Mouse (Mus musculus) hindbrain, embryonic 12.5 days (tissue): ENCODE results near the gene Pole. TPM values are rescaled to one million over a fixed set of nuclear protein-coding genes. Genes with fewer than 3 reads are reported as not detected.

Experiments
- ATAC-seq: fragments of 200-750 bp; cut with Nextera tagmentation; 2 replicates; pipeline ENCODE4 v1.8.0; 2017; ENCODE audit warnings: moderate TSS enrichment; ENCODE audit not compliant: low FRiP score
- H3K27ac ChIP-seq: fragments of 300-500 bp; sonication (generic); 2 replicates; pipeline ENCODE4 v1.5.1; 2016; ENCODE audit warnings: mild to moderate bottlenecking
- H3K27me3 ChIP-seq: fragments of 300-500 bp; sonication (generic); 2 replicates; pipeline ENCODE4 v1.6.1; 2016; ENCODE audit warnings: mild to moderate bottlenecking
- H3K36me3 ChIP-seq: fragments of 300-500 bp; sonication (generic); 2 replicates; pipeline ENCODE4 v1.6.1; 2016; ENCODE audit warnings: mild to moderate bottlenecking
- H3K4me1 ChIP-seq: fragments of 300-500 bp; sonication (generic); 2 replicates; pipeline ENCODE4 v1.6.1; 2016
- H3K4me2 ChIP-seq: fragments of 300-500 bp; sonication (generic); replicated peaks from 2 replicates; pipeline ENCODE4 v1.6.1; 2016; ENCODE audit warnings: mild to moderate bottlenecking
- H3K4me3 ChIP-seq: fragments of 300-500 bp; sonication (generic); 2 replicates; pipeline ENCODE4 v1.5.1; 2016; ENCODE audit warnings: mild to moderate bottlenecking
- H3K9ac ChIP-seq: fragments of 300-500 bp; sonication (generic); 2 replicates; pipeline ENCODE4 v1.6.1; 2016; ENCODE audit warnings: mild to moderate bottlenecking, moderate library complexity
- H3K9me3 ChIP-seq: fragments of 300-500 bp; sonication (generic); replicated peaks from 2 replicates; pipeline ENCODE4 v1.6.1; 2016; ENCODE audit warnings: mild to moderate bottlenecking
- WGBS: fragments of 180-500 bp; shearing (Covaris S2); methylation state at CpG from one replicate; pipeline ENCODE4 v1.1.7; 2016; 5-methylcytosine and 5-hydroxymethylcytosine counted together
- polyA plus RNA-seq: library from polyadenylated mRNA; unstranded; fragments of >200 nt; fragmentation: Nextera tagmentation; extraction: Ambion mirVana; gene quantifications from 2 replicates; pipeline ENCODE4 v1.2.1, GENCODE M21; 2016

Gene Pole
- polyA plus RNA-seq: 18.7 and 21.8 TPM in 2 replicates

DNA sequence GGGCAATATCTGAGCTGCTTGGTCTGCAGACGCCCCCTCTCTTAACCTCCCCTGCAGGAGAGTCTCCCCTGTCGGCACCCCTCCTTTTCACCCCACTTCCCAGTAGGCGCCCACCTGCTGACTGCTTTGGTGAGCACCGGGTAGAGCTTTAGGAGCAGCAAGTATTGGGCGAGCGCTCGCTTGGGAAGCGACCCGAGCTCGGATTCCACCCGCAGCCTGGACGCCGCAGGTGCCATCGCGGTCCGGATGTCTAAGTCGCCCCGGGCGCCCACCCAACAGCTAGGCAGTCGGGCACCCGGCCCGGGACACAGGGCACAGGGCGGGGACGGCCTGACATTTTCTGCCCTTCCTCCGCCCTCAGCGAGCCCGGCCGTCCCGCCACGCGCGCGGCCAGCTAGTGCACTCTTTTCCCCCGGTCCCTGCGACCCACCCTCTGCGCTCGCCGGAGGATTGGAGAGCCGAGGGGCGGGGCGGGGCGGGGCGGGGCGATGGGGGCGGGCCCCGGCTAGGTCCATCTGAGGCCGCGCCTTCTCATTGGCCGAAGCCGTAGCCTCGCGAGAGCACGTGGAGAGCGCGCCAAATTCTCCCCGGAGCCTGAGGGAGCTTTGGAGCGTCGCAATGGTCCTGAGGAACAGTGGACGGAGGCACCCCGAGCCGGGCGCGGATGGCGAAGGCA lies at the start of gene Pole, which contains the start of gene Pxmp2:
Pole (plus strand) TSS at position 537 of the 676 bp plus-strand sequence.
Pxmp2 (minus strand) TSS at position 417 of the 676 bp plus-strand sequence.
- WGBS: under 1% methylated on average over 58 of the region's 64 CpGs
- ATAC-seq: peak; percentile 99
- peaks cover 9% of the 10 kb centered on the region for H3K36me3 ChIP-seq
- peak within 1 kb of the TSS; percentile 83 for H3K9ac ChIP-seq
- H3K27me3 ChIP-seq: peaks cover 21% of the 10 kb centered on the region
- peak within 1 kb of the TSS; percentile 76 for H3K4me3 ChIP-seq
- H3K4me2 ChIP-seq: peak within 1 kb of the TSS; percentile 95
- no peaks in the 10 kb centered on the region for H3K9me3 ChIP-seq
- H3K4me1 ChIP-seq: peaks cover 17% of the 10 kb centered on the region
- H3K27ac ChIP-seq: no peak within 1 kb of the TSS

DNA sequence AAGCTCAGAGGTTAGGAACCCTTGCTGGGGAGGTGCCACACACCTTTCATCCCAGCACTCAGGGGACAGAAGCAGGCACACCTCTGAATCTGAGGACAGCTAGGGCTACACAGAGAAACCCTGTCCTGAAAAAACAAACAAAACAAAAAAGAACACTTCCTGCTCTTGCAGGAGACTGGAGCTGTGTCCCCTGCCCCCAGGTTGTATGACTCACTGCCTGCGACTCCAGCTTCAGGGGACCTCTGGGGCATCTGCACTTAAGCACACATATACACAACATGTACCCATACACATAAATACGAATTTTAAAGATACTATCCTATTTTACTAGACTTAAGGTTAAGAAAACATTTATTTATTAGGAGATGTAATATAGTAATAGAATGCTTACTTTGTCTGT lies 42.0 kb upstream of the Pole start:
- no peak overlapping the region for H3K27ac ChIP-seq
- no peaks in the 10 kb centered on the region for H3K9me3 ChIP-seq
- H3K9ac ChIP-seq: no peak overlapping the region
- no peaks in the 10 kb centered on the region for H3K27me3 ChIP-seq
- H3K36me3 ChIP-seq: peaks cover 87% of the 10 kb centered on the region
- 93% methylated on average over 2 of the region's 2 CpGs for WGBS
- no peak for ATAC-seq
- no peak overlapping the region for H3K4me3 ChIP-seq
- H3K4me2 ChIP-seq: no peak overlapping the region
- H3K4me1 ChIP-seq: no peaks in the 10 kb centered on the region

DNA sequence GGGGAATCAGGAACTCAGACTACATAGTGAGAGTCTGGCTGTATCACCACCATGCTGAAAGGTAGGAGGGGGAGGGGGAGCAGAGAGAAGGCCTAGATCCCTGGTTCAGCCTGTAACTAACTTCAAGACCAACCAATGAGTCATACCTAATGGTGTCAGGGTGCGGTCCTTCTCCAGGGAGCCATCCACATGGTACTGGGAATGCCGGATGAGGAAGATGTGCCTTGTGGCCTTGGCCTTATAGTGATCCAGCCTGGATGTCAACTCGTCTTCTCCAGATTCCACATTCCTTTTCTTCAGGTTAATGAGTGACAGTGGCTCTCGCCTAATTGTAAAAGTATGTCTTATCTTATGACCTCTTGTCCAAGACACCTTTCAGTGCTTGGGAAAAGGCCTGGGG lies 19.2 kb upstream of the Pole start:
- Histone ChIP-seq H3K9ac (no peak overlapping the region), H3K27me3 (no peaks in the 10 kb centered on the region), H3K27ac (no peak overlapping the region), H3K9me3 (no peaks in the 10 kb centered on the region), H3K4me1 (peaks cover 8% of the 10 kb centered on the region), H3K36me3 (peaks cover 42% of the 10 kb centered on the region), H3K4me3 (no peak overlapping the region), H3K4me2 (no peak overlapping the region)
- no peak for ATAC-seq
- WGBS: 92% methylated on average over 4 of the region's 4 CpGs

DNA sequence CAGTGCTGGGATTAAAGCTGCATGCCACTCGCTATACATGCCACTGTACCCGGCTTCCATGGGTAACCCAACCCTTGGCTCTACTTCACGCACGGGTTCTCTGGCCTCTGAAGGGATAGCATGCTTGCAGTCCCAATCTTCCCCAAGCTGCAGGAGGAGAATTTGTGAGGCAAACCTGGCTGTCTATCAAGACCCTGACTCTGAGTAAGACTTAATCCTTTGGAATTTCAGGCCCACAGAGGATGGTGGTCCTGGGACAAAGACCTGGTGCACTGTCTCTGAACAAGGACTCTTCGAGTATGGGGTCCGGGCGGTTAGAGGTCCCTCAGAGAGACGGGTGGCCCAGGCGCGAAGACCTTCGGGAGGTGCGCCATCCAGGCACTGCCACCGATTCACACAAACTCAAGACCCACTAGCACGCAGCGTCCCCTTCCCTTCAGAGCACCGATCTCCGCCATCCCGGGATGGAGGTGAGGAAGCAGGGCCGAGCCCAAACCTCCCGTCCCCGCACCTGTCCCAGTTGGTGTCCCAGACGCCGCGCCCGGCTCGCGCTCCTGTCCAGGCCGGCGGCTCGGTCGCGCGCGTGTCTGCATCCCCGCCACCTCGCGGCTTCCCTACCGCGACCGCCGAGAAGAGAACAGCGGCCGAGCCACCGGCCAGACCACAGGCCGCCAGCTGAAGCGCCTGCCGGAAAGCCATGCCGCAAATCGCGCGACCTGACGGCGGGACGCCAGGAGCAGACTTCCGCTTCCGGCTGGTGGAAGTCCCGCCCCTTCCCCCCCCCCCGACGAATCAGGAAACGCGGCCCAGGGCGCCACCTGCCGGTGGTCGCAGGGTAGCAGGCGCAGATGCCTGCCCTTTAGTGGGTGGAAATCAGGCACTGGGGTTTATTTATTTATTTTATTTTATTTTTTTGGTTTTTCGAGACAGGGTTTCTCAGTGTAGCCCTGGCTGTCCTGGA lies 16.7 kb upstream of the Pole start, which contains the start of gene Pgam5:
Pgam5 (minus strand) TSS at position 773 of the 961 bp plus-strand sequence.
- Histone ChIP-seq H3K9me3 (no peaks in the 10 kb centered on the region), H3K36me3 (peaks cover 31% of the 10 kb centered on the region), H3K4me3 (peak within 1 kb of the TSS; percentile 96), H3K9ac (peak within 1 kb of the TSS; percentile 91), H3K4me2 (peak within 1 kb of the TSS; percentile 94), H3K27ac (0 out of 2 replicates have a peak within 1 kb of the TSS, but pooled peaks have one; percentile 46), H3K27me3 (no peaks in the 10 kb centered on the region), H3K4me1 (peaks cover 8% of the 10 kb centered on the region)
- WGBS: under 1% methylated on average over 64 of the region's 66 CpGs
- peak; percentile 91 for ATAC-seq

DNA sequence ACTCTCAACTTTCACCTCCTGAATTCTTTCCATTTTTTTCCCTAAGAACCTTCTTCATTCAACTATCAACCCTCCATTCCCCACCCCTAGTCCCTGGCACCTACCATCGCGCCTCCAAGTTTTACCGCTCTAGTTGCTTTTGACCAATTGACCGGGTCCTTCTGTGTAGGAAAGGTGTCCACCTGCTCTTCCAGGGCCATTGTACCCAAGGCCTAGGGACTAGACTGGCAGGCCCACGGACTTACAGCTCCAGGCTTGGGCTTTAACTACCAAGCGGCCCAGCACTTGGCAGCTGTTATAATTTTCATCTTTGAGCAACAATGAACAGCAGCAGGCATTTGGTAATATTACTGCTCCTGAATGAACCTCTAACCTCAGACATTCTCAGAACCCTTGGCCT lies 15.9 kb upstream of the Pole start:
- WGBS: 89% methylated on average over 6 of the region's 6 CpGs
- ATAC-seq: no peak
- H3K27me3 ChIP-seq: no peaks in the 10 kb centered on the region
- no peak overlapping the region for H3K4me2 ChIP-seq
- peaks cover 23% of the 10 kb centered on the region for H3K36me3 ChIP-seq
- H3K9ac ChIP-seq: no peak overlapping the region
- H3K4me3 ChIP-seq: no peak overlapping the region
- H3K9me3 ChIP-seq: no peaks in the 10 kb centered on the region
- no peak overlapping the region for H3K27ac ChIP-seq
- H3K4me1 ChIP-seq: peaks cover 8% of the 10 kb centered on the region

DNA sequence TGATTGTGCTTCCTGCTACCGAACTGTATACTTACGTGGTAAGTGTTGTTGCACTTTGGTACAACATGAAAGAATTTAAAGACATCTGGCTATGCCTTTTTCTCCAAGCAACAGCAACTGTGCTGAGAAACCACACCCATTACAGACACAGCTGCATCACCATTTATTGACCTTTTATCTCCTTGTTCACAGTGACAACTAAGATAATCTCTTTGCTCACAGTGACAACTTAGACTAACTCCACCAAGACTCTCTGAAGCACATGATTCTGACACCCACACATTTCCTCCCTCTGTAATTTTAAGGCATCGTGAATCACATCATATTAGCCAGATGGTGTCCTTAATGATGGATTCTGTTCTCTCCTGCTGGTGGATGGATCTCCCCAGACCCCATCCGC lies 12.0 kb upstream of the Pole start:
- Histone ChIP-seq H3K4me1 (no peaks in the 10 kb centered on the region; the same call in 1 of the 2 replicates), H3K9me3 (no peaks in the 10 kb centered on the region), H3K27me3 (no peaks in the 10 kb centered on the region), H3K4me2 (no peak overlapping the region), H3K36me3 (no peaks in the 10 kb centered on the region), H3K27ac (no peak overlapping the region), H3K9ac (no peak overlapping the region), H3K4me3 (no peak overlapping the region)
- 83% methylated on average over 4 of the region's 4 CpGs for WGBS
- ATAC-seq: no peak

DNA sequence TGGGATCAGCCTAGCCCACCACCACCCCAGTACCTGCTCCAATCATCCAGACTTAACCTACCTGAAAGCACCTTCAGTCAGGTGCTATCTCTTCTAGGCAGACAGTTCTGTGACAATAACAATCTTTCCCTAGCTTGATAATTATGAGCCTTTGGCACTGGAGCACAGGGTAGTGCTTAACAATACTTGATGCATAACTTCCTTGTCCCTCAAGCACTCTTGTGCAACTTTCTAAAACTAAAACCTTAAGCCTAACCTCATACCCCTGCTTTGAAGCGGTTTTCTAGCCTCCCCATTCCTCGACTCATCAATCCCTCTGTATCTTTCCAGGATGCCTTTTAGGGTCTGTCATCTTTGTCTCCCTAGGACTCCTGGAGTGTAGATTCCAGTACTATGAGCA lies 11.3 kb upstream of the Pole start:
- no peak overlapping the region for H3K27ac ChIP-seq
- no peak for ATAC-seq
- H3K9ac ChIP-seq: no peak overlapping the region
- WGBS: 77% methylated on average over 2 of the region's 2 CpGs
- no peaks in the 10 kb centered on the region for H3K36me3 ChIP-seq
- H3K27me3 ChIP-seq: no peaks in the 10 kb centered on the region
- no peaks in the 10 kb centered on the region for H3K4me1 ChIP-seq
- H3K9me3 ChIP-seq: no peaks in the 10 kb centered on the region
- H3K4me2 ChIP-seq: no peak overlapping the region
- H3K4me3 ChIP-seq: no peak overlapping the region

DNA sequence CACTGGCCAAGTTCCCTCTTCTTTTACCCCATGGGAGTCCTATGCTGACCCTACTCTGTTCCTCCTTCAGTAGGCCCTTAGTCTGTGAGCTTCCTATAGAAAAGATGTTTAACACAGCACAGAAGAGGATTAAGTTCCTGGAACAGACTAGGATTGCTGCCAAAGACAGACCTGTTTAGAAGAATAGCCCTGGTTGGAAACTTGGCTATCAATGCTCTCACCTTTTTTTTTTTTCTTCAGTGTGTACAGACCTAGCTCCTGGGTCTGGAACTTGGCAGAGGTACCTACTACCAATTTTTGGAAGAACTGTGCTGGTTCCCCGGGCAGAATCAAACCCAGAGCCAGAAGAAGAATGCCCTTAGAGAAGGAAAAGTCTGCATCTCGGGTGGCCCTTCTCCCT lies 9.7 kb upstream of the Pole start:
- Histone ChIP-seq H3K4me3 (no peak overlapping the region), H3K4me1 (no peaks in the 10 kb centered on the region), H3K4me2 (no peak overlapping the region), H3K36me3 (no peaks in the 10 kb centered on the region), H3K27ac (no peak overlapping the region), H3K9me3 (no peaks in the 10 kb centered on the region), H3K27me3 (no peaks in the 10 kb centered on the region), H3K9ac (no peak overlapping the region)
- WGBS: 75% methylated on average over 2 of the region's 2 CpGs
- ATAC-seq: no peak

DNA sequence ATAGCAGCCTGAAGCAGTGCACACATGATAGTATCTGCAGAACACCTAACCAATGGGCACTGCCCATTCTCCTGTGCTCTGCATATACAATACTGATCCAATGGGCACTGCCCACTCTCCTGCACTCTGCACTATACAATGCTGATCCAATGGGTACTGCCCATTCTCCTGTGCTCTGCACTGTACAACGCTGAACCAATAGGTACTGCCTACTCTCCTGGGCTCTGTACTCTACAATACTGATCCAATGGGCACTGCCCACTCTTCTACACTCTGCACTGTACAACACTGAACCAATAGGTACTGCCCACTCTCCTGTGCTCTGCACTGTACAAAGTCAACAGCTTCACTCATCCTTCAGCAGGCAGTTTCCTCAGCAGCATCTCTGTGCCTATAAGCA lies 9.2 kb upstream of the Pole start:
- ATAC-seq: 0 out of 2 replicates have a peak, but pooled peaks have one; percentile 32
- no peak overlapping the region for H3K4me2 ChIP-seq
- no peak overlapping the region for H3K27ac ChIP-seq
- no peaks in the 10 kb centered on the region for H3K9me3 ChIP-seq
- no peak overlapping the region for H3K4me3 ChIP-seq
- H3K36me3 ChIP-seq: no peaks in the 10 kb centered on the region
- H3K9ac ChIP-seq: no peak overlapping the region
- no peaks in the 10 kb centered on the region for H3K4me1 ChIP-seq
- 88% methylated on average over 1 of the region's 1 CpGs for WGBS
- H3K27me3 ChIP-seq: no peaks in the 10 kb centered on the region

DNA sequence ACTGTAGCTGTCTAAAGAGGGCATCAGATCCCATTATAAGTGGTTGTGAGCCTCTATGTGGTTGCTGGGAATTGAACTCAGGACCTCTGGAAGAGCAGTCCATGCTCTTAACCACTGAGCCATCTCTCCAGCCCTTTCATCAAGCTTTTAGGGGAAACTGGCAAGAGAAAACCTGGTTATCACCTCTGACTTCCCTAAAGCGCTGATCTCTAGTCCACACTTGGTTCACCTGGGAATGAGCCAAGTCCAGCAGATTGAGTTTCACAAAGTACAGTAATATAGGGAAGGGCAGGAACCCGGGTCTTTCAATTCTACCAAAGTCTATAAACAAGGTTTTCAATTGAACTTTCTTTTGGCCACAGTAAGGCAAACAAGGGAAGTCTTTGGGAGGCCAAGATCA lies 4.1 kb upstream of the Pole start:
- Histone ChIP-seq H3K27me3 (peaks cover 21% of the 10 kb centered on the region), H3K9me3 (no peaks in the 10 kb centered on the region), H3K4me1 (peaks cover 14% of the 10 kb centered on the region), H3K27ac (no peak overlapping the region), H3K4me2 (no peak overlapping the region), H3K36me3 (no peaks in the 10 kb centered on the region), H3K4me3 (no peak overlapping the region), H3K9ac (no peak overlapping the region)
- 86% methylated on average over 2 of the region's 2 CpGs for WGBS
- ATAC-seq: no peak

DNA sequence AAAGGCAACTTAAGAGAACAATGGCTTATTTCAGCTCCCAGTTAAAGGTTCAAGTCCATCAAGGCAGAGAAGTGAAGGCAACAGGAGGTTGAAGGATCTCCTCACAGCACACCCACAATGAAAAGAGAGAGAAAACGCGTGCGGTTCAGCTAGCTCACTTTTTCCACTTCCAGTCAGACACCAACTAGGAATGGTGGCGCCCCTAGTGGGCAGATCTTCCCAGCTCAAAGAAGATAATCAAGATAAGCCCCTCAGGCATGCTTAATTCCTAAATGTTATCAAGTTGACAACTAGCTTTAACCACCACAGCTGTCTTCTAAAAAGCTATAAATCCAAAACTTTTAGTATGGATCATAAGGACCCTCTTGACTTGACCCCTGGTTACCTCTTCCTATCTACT lies 1.6 kb upstream of the Pole start:
- no peak for ATAC-seq
- peaks cover 17% of the 10 kb centered on the region for H3K4me1 ChIP-seq
- H3K9me3 ChIP-seq: no peaks in the 10 kb centered on the region
- H3K4me3 ChIP-seq: no peak overlapping the region
- WGBS: 9% methylated on average over 4 of the region's 4 CpGs
- no peak overlapping the region for H3K4me2 ChIP-seq
- no peak overlapping the region for H3K27ac ChIP-seq
- H3K9ac ChIP-seq: no peak overlapping the region
- H3K27me3 ChIP-seq: peaks cover 21% of the 10 kb centered on the region
- peaks cover 3% of the 10 kb centered on the region; the same call in 1 of the 2 replicates for H3K36me3 ChIP-seq

DNA sequence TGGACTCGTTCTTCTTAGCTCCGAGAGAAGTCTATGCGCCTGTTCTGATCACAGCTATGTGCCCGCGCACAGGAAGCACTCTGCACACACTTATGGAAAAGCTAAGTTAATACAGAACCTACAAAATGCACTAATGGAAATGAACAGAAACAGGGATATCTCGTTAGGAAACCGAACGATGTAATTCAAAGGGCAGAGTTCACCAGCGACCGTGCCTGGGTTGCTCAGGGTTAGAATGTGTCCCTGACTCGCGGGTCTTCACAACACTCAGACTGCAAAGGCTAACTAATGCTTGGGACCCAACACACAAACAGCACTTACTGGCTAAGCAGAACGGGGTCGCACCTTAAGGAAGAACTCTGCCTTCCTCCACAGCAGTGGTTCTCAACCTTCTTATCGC lies 950 bp upstream of the Pole start:
- H3K9ac ChIP-seq: no peak overlapping the region

More for the DNA sequence above, 950 bp upstream of the Pole start:
- WGBS: 12% methylated on average over 15 of the region's 15 CpGs
- H3K4me3 ChIP-seq: peak overlapping the region; percentile 76
- no peaks in the 10 kb centered on the region for H3K9me3 ChIP-seq
- ATAC-seq: no peak
- H3K27me3 ChIP-seq: peaks cover 21% of the 10 kb centered on the region
- H3K4me1 ChIP-seq: peaks cover 17% of the 10 kb centered on the region
- H3K36me3 ChIP-seq: peaks cover 6% of the 10 kb centered on the region; the same call in 1 of the 2 replicates
- peak overlapping the region; percentile 95 for H3K4me2 ChIP-seq
- H3K27ac ChIP-seq: no peak overlapping the region
